Mouse (Mus musculus): ENCODE measurements around the gene Prss40.
"Not testable (repeated sequence)": the region's sequence is repeated elsewhere in the genome, so short reads cannot be mapped to it uniquely, and the experiment has no call there.

The Prss40 gene

GRCm38 (mm10) chr1:34534574-34534973, 26.2 kb downstream of the Prss40 start:
- DNase-seq: not testable (repeated sequence)

GRCm38 (mm10) chr1:34523647-34524046, 37.1 kb downstream of the Prss40 start:
- no peak for DNase-seq

- no peak for DNase-seq
Measured at GRCm38 (mm10) chr1:34522850-34523244, 37.9 kb downstream of the Prss40 start.

- no peak for DNase-seq
Measured at GRCm38 (mm10) chr1:34522205-34522849, 38.4 kb downstream of the Prss40 start.

- DNase-seq: no peak
Measured at GRCm38 (mm10) chr1:34518259-34518658, 42.5 kb downstream of the Prss40 start.

- not testable (repeated sequence) for DNase-seq
Measured at GRCm38 (mm10) chr1:34517797-34518196, 42.9 kb downstream of the Prss40 start.

- not testable (repeated sequence) for DNase-seq
Measured at GRCm38 (mm10) chr1:34517297-34517696, 43.4 kb downstream of the Prss40 start.

GRCm38 (mm10) chr1:34516595-34516994, 44.1 kb downstream of the Prss40 start:
- DNase-seq: no peak

GRCm38 (mm10) chr1:34513068-34513467, 47.7 kb downstream of the Prss40 start:
- DNase-seq: no peak

- peak; percentile 18 for DNase-seq
Measured at GRCm38 (mm10) chr1:34511027-34511426, 49.7 kb downstream of the Prss40 start.

- DNase-seq: peak; percentile 8
Measured at GRCm38 (mm10) chr1:34510575-34510981, 50.2 kb downstream of the Prss40 start.

GRCm38 (mm10) chr1:34507986-34508385, 52.8 kb downstream of the Prss40 start:
- DNase-seq: no peak

- DNase-seq: no peak
Measured at GRCm38 (mm10) chr1:34505970-34506551, 54.7 kb downstream of the Prss40 start.

- no peak for DNase-seq
Measured at GRCm38 (mm10) chr1:34505307-34505706, 55.4 kb downstream of the Prss40 start.

GRCm38 (mm10) chr1:34502991-34503390, 57.8 kb downstream of the Prss40 start:
- no peak for DNase-seq

All from layer of hippocampus, adult 9-11 months (tissue).